Mouse (Mus musculus) embryonic facial prominence, embryonic 15.5 days (tissue): ENCODE results near the gene Cacna1g. TPM values are rescaled to one million over a fixed set of nuclear protein-coding genes. Genes with fewer than 3 reads are reported as not detected.

Experiments used
- ATAC-seq: fragments of 200-750 bp; cut with Nextera tagmentation; 2 replicates; pipeline ENCODE4 v1.8.0; 2017; ENCODE audit warnings: low read depth, moderate TSS enrichment; ENCODE audit not compliant: insufficient number of reproducible peaks, low FRiP score, low TSS enrichment
- H3K27ac ChIP-seq: fragments of 300-500 bp; sonication (generic); replicated peaks from 2 replicates; pipeline ENCODE4 v1.5.1; 2015; ENCODE audit warnings: mild to moderate bottlenecking, inconsistent platforms
- H3K27me3 ChIP-seq: fragments of 300-500 bp; sonication (generic); 2 replicates; pipeline ENCODE4 v1.6.1; 2015; ENCODE audit warnings: inconsistent platforms
- H3K36me3 ChIP-seq: fragments of 300-500 bp; sonication (generic); 2 replicates; pipeline ENCODE4 v1.6.1; 2015; ENCODE audit warnings: mild to moderate bottlenecking, inconsistent platforms
- H3K4me1 ChIP-seq: fragments of 300-500 bp; sonication (generic); 2 replicates; pipeline ENCODE4 v1.6.1; 2015; ENCODE audit warnings: inconsistent platforms
- H3K4me2 ChIP-seq: fragments of 300-500 bp; sonication (generic); replicated peaks from 2 replicates; pipeline ENCODE4 v1.6.1; 2015; ENCODE audit warnings: mild to moderate bottlenecking, inconsistent platforms
- H3K4me3 ChIP-seq: fragments of 300-500 bp; sonication (generic); replicated peaks from 2 replicates; pipeline ENCODE4 v1.5.1; 2015; ENCODE audit warnings: mild to moderate bottlenecking, inconsistent platforms
- H3K9ac ChIP-seq: fragments of 300-500 bp; sonication (generic); 2 replicates; pipeline ENCODE4 v1.6.1; 2015; ENCODE audit warnings: inconsistent platforms
- H3K9me3 ChIP-seq: fragments of 300-500 bp; sonication (generic); replicated peaks from 2 replicates; pipeline ENCODE4 v1.6.1; 2016; ENCODE audit warnings: inconsistent platforms
- WGBS: fragments of 180-500 bp; shearing (Covaris S2); methylation state at CpG from one replicate; pipeline ENCODE4 v1.1.7; 2015; 5-methylcytosine and 5-hydroxymethylcytosine counted together
- polyA plus RNA-seq: library from polyadenylated mRNA; unstranded; fragments of >200 nt; fragmentation: Nextera tagmentation; extraction: Ambion mirVana; gene quantifications from 2 replicates; pipeline ENCODE4 v1.2.1, GENCODE M21; 2015

The Cacna1g gene
- polyA plus RNA-seq, 1 experiment from 2014 or later, result 30.3 TPM

DNA sequence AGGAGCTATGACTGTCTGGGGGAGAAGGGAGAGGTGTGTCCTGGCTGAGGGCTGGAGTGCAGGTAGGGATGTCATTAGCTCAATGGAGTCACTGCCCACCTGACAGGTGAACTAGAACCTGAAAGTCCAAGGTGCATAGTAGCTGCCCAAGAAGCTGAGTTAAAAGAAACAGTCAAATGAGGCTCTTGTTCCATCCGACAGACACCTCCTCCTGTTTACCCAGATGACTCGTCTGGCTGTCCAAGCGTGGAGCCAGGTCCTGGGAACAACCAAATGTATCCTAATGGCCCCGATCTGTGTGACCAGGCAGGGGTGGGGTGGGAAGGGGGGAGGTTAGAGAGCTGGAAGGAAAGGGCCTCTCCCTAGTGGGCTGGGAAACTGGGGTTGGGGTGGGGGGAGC is 28.7 kb downstream of the Cacna1g start:
- H3K4me1 ChIP-seq, result peaks cover 46% of the 10 kb centered on the region
- 39% methylated on average over 4 of the region's 4 CpGs for WGBS

GRCm38 (mm10) chr11:94444829-94445228 is 29.2 kb downstream of the Cacna1g start:
- H3K4me2 ChIP-seq, result no peak overlapping the region
- H3K9ac ChIP-seq, result no peak overlapping the region
- 44% methylated on average over 5 of the region's 5 CpGs for WGBS
- no peak for ATAC-seq
- no peak overlapping the region for H3K27ac ChIP-seq
- no peaks in the 10 kb centered on the region for H3K27me3 ChIP-seq
- H3K4me3 ChIP-seq, result no peak overlapping the region
- H3K9me3 ChIP-seq, result no peaks in the 10 kb centered on the region
- H3K36me3 ChIP-seq, result peaks cover 26% of the 10 kb centered on the region; the same call in 1 of the 2 replicates
- peaks cover 42% of the 10 kb centered on the region for H3K4me1 ChIP-seq

More for the DNA sequence above, 28.7 kb downstream of the Cacna1g start:
- H3K9ac ChIP-seq, result no peak overlapping the region
- peaks cover 26% of the 10 kb centered on the region; the same call in 1 of the 2 replicates for H3K36me3 ChIP-seq
- H3K4me3 ChIP-seq, result no peak overlapping the region
- H3K9me3 ChIP-seq, result no peaks in the 10 kb centered on the region
- no peak overlapping the region for H3K27ac ChIP-seq
- no peak overlapping the region for H3K4me2 ChIP-seq
- H3K27me3 ChIP-seq, result no peaks in the 10 kb centered on the region
- no peak for ATAC-seq

GRCm38 (mm10) chr11:94441752-94442151 is 32.2 kb downstream of the Cacna1g start:
- no peak for ATAC-seq
- no peak overlapping the region for H3K4me2 ChIP-seq
- no peak overlapping the region for H3K4me3 ChIP-seq
- H3K9ac ChIP-seq, result no peak overlapping the region
- 75% methylated on average over 9 of the region's 9 CpGs for WGBS
- no peak overlapping the region for H3K27ac ChIP-seq
- H3K9me3 ChIP-seq, result no peaks in the 10 kb centered on the region
- no peaks in the 10 kb centered on the region for H3K27me3 ChIP-seq
- peaks cover 35% of the 10 kb centered on the region for H3K4me1 ChIP-seq
- H3K36me3 ChIP-seq, result peaks cover 30% of the 10 kb centered on the region

GRCm38 (mm10) chr11:94441122-94441521 is 32.9 kb downstream of the Cacna1g start:
- Histone ChIP-seq H3K4me1 (peaks cover 34% of the 10 kb centered on the region), H3K36me3 (peaks cover 30% of the 10 kb centered on the region)

DNA sequence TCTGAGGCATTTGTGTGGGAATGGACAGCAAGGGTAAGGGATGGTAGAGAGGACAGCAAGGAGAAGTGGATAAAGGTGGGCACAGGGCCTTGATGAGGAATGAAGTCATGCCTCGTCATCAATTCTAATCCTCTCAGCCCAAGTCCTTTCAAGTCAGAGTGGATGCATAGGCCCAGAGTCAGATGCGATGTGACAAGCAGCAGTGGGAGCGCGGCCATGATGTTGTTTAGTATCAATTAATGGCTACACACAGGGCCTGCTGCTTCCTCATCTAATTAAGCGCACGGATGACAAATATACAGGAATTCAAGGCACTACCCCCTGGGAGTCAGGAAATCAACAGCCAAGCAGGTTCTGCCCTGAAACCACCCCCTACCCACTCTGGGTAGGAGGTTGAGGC is 33.6 kb downstream of the Cacna1g start:
- Histone ChIP-seq H3K4me3 (no peak overlapping the region), H3K4me1 (peaks cover 27% of the 10 kb centered on the region), H3K9ac (no peak overlapping the region), H3K4me2 (no peak overlapping the region), H3K9me3 (no peaks in the 10 kb centered on the region), H3K27me3 (no peaks in the 10 kb centered on the region), H3K36me3 (peaks cover 30% of the 10 kb centered on the region), H3K27ac (no peak overlapping the region)
- ATAC-seq, result no peak
- WGBS, result 86% methylated on average over 6 of the region's 6 CpGs

More at GRCm38 (mm10) chr11:94441122-94441521, 32.9 kb downstream of the Cacna1g start:
- Histone ChIP-seq H3K4me2 (no peak overlapping the region), H3K9me3 (no peaks in the 10 kb centered on the region), H3K4me3 (no peak overlapping the region), H3K27me3 (no peaks in the 10 kb centered on the region), H3K9ac (no peak overlapping the region; the same call in 1 of the 2 replicates), H3K27ac (no peak overlapping the region)
- 56% methylated on average over 7 of the region's 7 CpGs for WGBS
- ATAC-seq, result no peak

DNA sequence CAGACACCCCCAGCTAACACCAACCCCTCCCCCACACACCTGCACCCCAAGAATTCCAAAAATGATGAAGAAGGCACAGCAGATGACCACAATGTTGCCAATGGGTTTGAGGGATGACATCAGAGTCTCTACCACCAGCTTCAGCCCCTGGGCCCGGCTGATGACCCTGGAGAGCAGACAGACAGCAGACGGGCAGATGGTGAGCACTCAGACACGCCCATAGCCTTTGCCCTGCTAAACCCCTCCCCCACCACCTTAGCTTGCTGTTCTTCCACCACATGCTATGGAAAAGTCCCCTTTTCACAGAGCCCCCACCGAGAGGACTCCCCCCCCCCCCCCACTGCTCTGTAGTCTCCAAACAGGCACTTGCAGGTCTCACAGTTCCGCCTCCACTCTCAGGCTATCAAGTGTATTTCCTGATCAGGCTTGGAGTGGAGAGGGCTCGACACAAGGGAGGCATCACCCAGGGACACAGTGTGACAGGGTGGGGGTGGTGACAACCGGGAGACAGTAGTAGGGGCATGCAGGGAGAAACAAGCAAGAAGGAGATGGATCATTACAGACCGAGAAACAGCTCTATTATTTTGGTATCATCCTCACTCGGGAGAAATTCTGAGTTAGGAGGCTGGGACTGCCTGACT is 44.9 kb downstream of the Cacna1g start:
- H3K4me2 ChIP-seq, result no peak overlapping the region
- peaks cover 53% of the 10 kb centered on the region for H3K4me1 ChIP-seq
- H3K9me3 ChIP-seq, result no peaks in the 10 kb centered on the region
- H3K27me3 ChIP-seq, result no peaks in the 10 kb centered on the region
- ATAC-seq, result peak; percentile 9; the same call in 1 of the 2 replicates
- H3K36me3 ChIP-seq, result peaks cover 46% of the 10 kb centered on the region
- WGBS, result 22% methylated on average over 9 of the region's 9 CpGs
- H3K4me3 ChIP-seq, result no peak overlapping the region
- H3K27ac ChIP-seq, result peak overlapping the region; percentile 87
- H3K9ac ChIP-seq, result no peak overlapping the region

- peaks cover 43% of the 10 kb centered on the region for H3K36me3 ChIP-seq
- H3K4me3 ChIP-seq, result no peak overlapping the region
These were observed 45.7 kb downstream of the Cacna1g start for GRCm38 (mm10) chr11:94428091-94428835.

DNA sequence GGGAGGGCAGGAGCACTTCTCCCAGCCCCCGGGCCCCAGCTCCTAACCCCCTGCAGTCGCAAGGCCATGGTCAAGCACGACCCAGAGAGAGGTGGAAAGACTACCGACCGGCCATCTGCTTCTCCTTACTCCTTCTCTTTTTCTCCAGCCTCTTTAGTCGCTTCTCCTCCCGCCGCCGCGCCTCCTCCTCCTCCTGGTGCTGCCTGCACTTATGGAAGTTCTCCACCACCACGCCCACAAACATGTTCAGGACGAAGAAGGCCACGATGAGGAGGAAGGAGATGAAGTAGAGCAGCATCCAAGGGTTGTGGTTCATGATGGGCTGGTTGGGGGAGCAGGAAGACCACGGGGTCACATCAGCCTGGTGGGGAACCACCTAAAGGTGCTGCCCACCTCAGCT is 48.3 kb downstream of the Cacna1g start:
- Histone ChIP-seq H3K4me3 (no peak overlapping the region), H3K27me3 (no peaks in the 10 kb centered on the region), H3K9ac (no peak overlapping the region), H3K4me1 (peaks cover 74% of the 10 kb centered on the region), H3K4me2 (no peak overlapping the region), H3K36me3 (peaks cover 33% of the 10 kb centered on the region), H3K9me3 (no peaks in the 10 kb centered on the region), H3K27ac (no peak overlapping the region)
- WGBS, result 57% methylated on average over 14 of the region's 14 CpGs
- no peak for ATAC-seq

More at GRCm38 (mm10) chr11:94428091-94428835, 45.7 kb downstream of the Cacna1g start:
- 0 out of 2 replicates have a peak overlapping the region, but pooled peaks have one; percentile 21 for H3K4me2 ChIP-seq
- H3K27me3 ChIP-seq, result no peaks in the 10 kb centered on the region
- no peak overlapping the region for H3K9ac ChIP-seq
- peak; percentile 90 for ATAC-seq
- H3K4me1 ChIP-seq, result peaks cover 61% of the 10 kb centered on the region
- H3K9me3 ChIP-seq, result no peaks in the 10 kb centered on the region
- peak overlapping the region; percentile 87 for H3K27ac ChIP-seq
- WGBS, result 3% methylated on average over 4 of the region's 4 CpGs

GRCm38 (mm10) chr11:94425215-94425614 is 48.8 kb downstream of the Cacna1g start:
- peaks cover 33% of the 10 kb centered on the region for H3K36me3 ChIP-seq
- 49% methylated on average over 5 of the region's 5 CpGs for WGBS
- H3K4me2 ChIP-seq, result no peak overlapping the region

GRCm38 (mm10) chr11:94424380-94424779 is 49.6 kb downstream of the Cacna1g start:
- Histone ChIP-seq H3K4me2 (no peak overlapping the region), H3K4me3 (no peak overlapping the region), H3K9me3 (no peaks in the 10 kb centered on the region), H3K27me3 (no peaks in the 10 kb centered on the region), H3K36me3 (peaks cover 27% of the 10 kb centered on the region), H3K4me1 (peaks cover 62% of the 10 kb centered on the region), H3K27ac (no peak overlapping the region), H3K9ac (no peak overlapping the region)
- WGBS, result 46% methylated on average over 15 of the region's 15 CpGs
- ATAC-seq, result no peak

More at GRCm38 (mm10) chr11:94425215-94425614, 48.8 kb downstream of the Cacna1g start:
- no peak overlapping the region for H3K27ac ChIP-seq
- H3K9ac ChIP-seq, result no peak overlapping the region; the same call in 1 of the 2 replicates
- H3K4me1 ChIP-seq, result peaks cover 71% of the 10 kb centered on the region
- H3K9me3 ChIP-seq, result no peaks in the 10 kb centered on the region
- ATAC-seq, result no peak
- no peak overlapping the region for H3K4me3 ChIP-seq
- H3K27me3 ChIP-seq, result no peaks in the 10 kb centered on the region

DNA sequence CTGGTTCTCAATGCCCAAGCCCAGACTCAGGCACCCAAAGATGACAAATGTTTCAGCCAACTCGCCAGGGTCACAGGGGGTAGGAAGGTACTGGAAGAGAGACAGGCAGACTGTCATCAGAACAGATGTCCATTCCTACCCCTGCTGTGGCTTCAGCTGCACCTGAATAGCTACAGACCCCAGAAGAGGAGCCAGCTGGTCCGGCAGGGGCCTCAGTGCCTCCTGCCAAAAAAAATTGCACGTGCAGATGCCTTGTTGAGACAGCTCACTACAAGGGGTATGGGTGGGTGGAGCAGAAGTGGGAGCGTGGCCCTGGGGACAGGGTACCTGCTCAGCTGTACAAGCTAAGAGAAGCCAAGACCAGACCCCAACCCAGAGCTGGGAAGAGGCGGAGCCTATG is 50.1 kb downstream of the Cacna1g start:
- ATAC-seq, result no peak
- 57% methylated on average over 5 of the region's 5 CpGs for WGBS
- peaks cover 27% of the 10 kb centered on the region for H3K36me3 ChIP-seq

More for the DNA sequence above, 50.1 kb downstream of the Cacna1g start:
- no peaks in the 10 kb centered on the region for H3K9me3 ChIP-seq
- H3K4me1 ChIP-seq, result peaks cover 57% of the 10 kb centered on the region
- H3K27ac ChIP-seq, result 0 out of 2 replicates have a peak overlapping the region, but pooled peaks have one; percentile 7
- no peak overlapping the region for H3K9ac ChIP-seq
- H3K27me3 ChIP-seq, result no peaks in the 10 kb centered on the region
- no peak overlapping the region for H3K4me3 ChIP-seq
- H3K4me2 ChIP-seq, result no peak overlapping the region
